Mouse (Mus musculus) liver, embryonic 14.5 days (tissue): ENCODE measurements around the gene Ess2. TPM values are rescaled to one million over a fixed set of nuclear protein-coding genes. Genes with fewer than 3 reads are reported as not detected.

Experiments
- ATAC-seq: fragments of 200-750 bp; cut with Nextera tagmentation; 2 replicates; pipeline ENCODE4 v1.8.0; 2017; ENCODE audit warnings: moderate number of reproducible peaks, mild to moderate bottlenecking, moderate library complexity; ENCODE audit not compliant: insufficient read depth
- DNase-seq, 3 experiments: peaks; one replicate each; pipeline ENCODE4 v3.0.0-alpha.2; 2012 to 2013; ENCODE audit warnings: low read depth in 3 of 3, low spot score in 3 of 3
- H3K27ac ChIP-seq: fragments of 300-500 bp; sonication (generic); 2 replicates; pipeline ENCODE4 v1.5.1; 2014; ENCODE audit warnings: moderate library complexity, mild to moderate bottlenecking, control low read depth, inconsistent platforms
- H3K27me3 ChIP-seq: fragments of 300-500 bp; sonication (generic); 2 replicates; pipeline ENCODE4 v1.6.1; 2014; ENCODE audit warnings: mild to moderate bottlenecking, low read length, moderate library complexity; ENCODE audit not compliant: control insufficient read depth, insufficient read depth
- H3K36me3 ChIP-seq: fragments of 300-500 bp; sonication (generic); replicated peaks from 2 replicates; pipeline ENCODE4 v1.6.1; 2014; ENCODE audit warnings: low read depth; ENCODE audit not compliant: control insufficient read depth, insufficient read depth
- H3K4me1 ChIP-seq, 2 experiments: fragments of 200-500 bp in 1 of 2; fragments of 300-500 bp in 1 of 2; sonication (generic) in 1 of 2; replicated peaks; 2 replicates each; pipeline ENCODE4 v1.6.1; 2012 to 2014; ENCODE audit warnings: antibody characterized with exemption in 1 of 2, inconsistent platforms in 1 of 2, low read length in 1 of 2; ENCODE audit not compliant: control insufficient read depth in 2 of 2, insufficient read depth in 2 of 2
- H3K4me2 ChIP-seq: fragments of 300-500 bp; sonication (generic); 2 replicates; pipeline ENCODE4 v1.6.1; 2014; ENCODE audit warnings: low read depth, mild to moderate bottlenecking, control low read depth, moderate library complexity
- H3K4me3 ChIP-seq, 2 experiments: fragments of 200-500 bp in 1 of 2; fragments of 300-500 bp in 1 of 2; sonication (generic) in 1 of 2; 2 replicates each; pipeline ENCODE4 v1.5.1; 2012 to 2014; ENCODE audit warnings: low read depth in 2 of 2, low read length in 2 of 2, mild to moderate bottlenecking in 2 of 2, control low read depth in 1 of 2, inconsistent platforms in 1 of 2, moderate library complexity in 1 of 2; ENCODE audit not compliant: insufficient read depth in 1 of 2
- H3K9ac ChIP-seq: fragments of 300-500 bp; sonication (generic); replicated peaks from 2 replicates; pipeline ENCODE4 v1.6.1; 2014; ENCODE audit warnings: mild to moderate bottlenecking, control low read depth, moderate library complexity
- H3K9me3 ChIP-seq: fragments of 300-500 bp; sonication (generic); 2 replicates; pipeline ENCODE4 v1.6.1; 2016; ENCODE audit warnings: low read length, mixed read lengths; ENCODE audit not compliant: control insufficient read depth
- CTCF ChIP-seq: IDR thresholded peaks from 2 replicates; pipeline ENCODE4 v1.5.1; 2016; ENCODE audit warnings: antibody characterized with exemption, low read depth, control low read depth
- EP300 ChIP-seq: IDR thresholded peaks from 2 replicates; pipeline ENCODE4 v1.6.1; 2016; ENCODE audit warnings: antibody characterized with exemption, low read depth
- WGBS: fragments of 180-500 bp; shearing (Covaris S2); extraction: QIAGEN DNeasy Blood & Tissue Kit; methylation state at CpG from one replicate; pipeline ENCODE4 v1.1.7; 2014; ENCODE audit not compliant: insufficient replicate concordance; 5-methylcytosine and 5-hydroxymethylcytosine counted together
- polyA plus RNA-seq, 2 experiments: library from polyadenylated mRNA; depleted of rRNA in 1 of 2; stranded (reverse) in 1 of 2; unstranded in 1 of 2; fragments of >200 nt; fragmentation: Nextera tagmentation in 1 of 2; extraction: Ambion mirVana in 1 of 2; gene quantifications; 2 replicates each; pipeline versions ENCODE4 v1.2.1 to v1.2.3; 2012 to 2014

The Ess2 gene
- polyA plus RNA-seq, 2 experiments = 6.8 to 7.5 TPM

- peak; percentile 93 to 95 (median 93) for DNase-seq
- Histone ChIP-seq H3K9ac (peak overlapping the region; percentile 93), H3K27ac (peak overlapping the region; percentile 87)
Measured at GRCm38 (mm10) chr16:17921325-17922162, 10.4 kb upstream of the Ess2 start.

GRCm38 (mm10) chr16:17920586-17920985 is 9.4 kb upstream of the Ess2 start:
- peaks cover 2% of the 10 kb centered on the region; the same call in 1 of the 2 replicates for H3K36me3 ChIP-seq
- peaks cover 9 to 16% of the 10 kb centered on the region in 2 experiments; a peak in 3 of 4 replicates for H3K4me1 ChIP-seq
- DNase-seq = no peak
- no peak for TF ChIP-seq CTCF
- no peak for TF ChIP-seq EP300
- H3K27me3 ChIP-seq = peaks cover 12% of the 10 kb centered on the region
- H3K4me2 ChIP-seq = peak overlapping the region; percentile 86
- ATAC-seq = no peak
- WGBS = 25% methylated on average over 20 of the region's 20 CpGs
- H3K27ac ChIP-seq = no peak overlapping the region
- no peak overlapping the region for H3K4me3 ChIP-seq
- H3K9me3 ChIP-seq = no peaks in the 10 kb centered on the region
- no peak overlapping the region for H3K9ac ChIP-seq

More at GRCm38 (mm10) chr16:17921325-17922162, 10.4 kb upstream of the Ess2 start:
- Histone ChIP-seq H3K4me1 (peaks cover 9 to 16% of the 10 kb centered on the region in 2 experiments; a peak in 3 of 4 replicates), H3K27me3 (peaks cover 2% of the 10 kb centered on the region), H3K4me3 (peak overlapping the region; percentile 87 to 92), H3K36me3 (peaks cover 7% of the 10 kb centered on the region; the same call in 1 of the 2 replicates), H3K4me2 (peak overlapping the region; percentile 86), H3K9me3 (no peaks in the 10 kb centered on the region)
- 1% methylated on average over 47 of the region's 47 CpGs for WGBS
- peak; percentile 89 for ATAC-seq
- TF ChIP-seq EP300 (peak; percentile 27; the same call in 1 of the 2 replicates), CTCF (peak; percentile 80)

- no peak for TF ChIP-seq CTCF
- TF ChIP-seq EP300 = no peak
- H3K4me3 ChIP-seq = peak within 1 kb of the TSS in 1 of 2 experiments; percentile 43; a peak in 3 of 4 replicates
- H3K9me3 ChIP-seq = no peaks in the 10 kb centered on the region
- H3K4me1 ChIP-seq = peaks cover 3 to 9% of the 10 kb centered on the region in 2 experiments; a peak in 2 of 4 replicates
- no peak within 1 kb of the TSS for H3K27ac ChIP-seq
- peaks cover 51% of the 10 kb centered on the region for H3K27me3 ChIP-seq
- peak within 1 kb of the TSS; percentile 57 for H3K4me2 ChIP-seq
- no peak for ATAC-seq
- no peak within 1 kb of the TSS for H3K9ac ChIP-seq
- no peaks in the 10 kb centered on the region for H3K36me3 ChIP-seq
- WGBS = 1% methylated on average over 105 of the region's 106 CpGs
- DNase-seq = no peak
Measured at GRCm38 (mm10) chr16:17914307-17915249, 3.4 kb upstream of the Ess2 start, which contains the start of gene Gsc2. TSS of gene Gsc2 (minus strand) at chr16:17915059.

GRCm38 (mm10) chr16:17898462-17898861 is 12.7 kb downstream of the Ess2 start, which contains the start of the genes Dgcr2 and Tssk2:
TSS of gene Dgcr2 (minus strand) at chr16:17898562.
TSS of gene Tssk2 (plus strand) at chr16:17898637.
- H3K4me1 ChIP-seq = no peaks in the 10 kb centered on the region
- H3K27ac ChIP-seq = no peak within 1 kb of the TSS
- H3K9ac ChIP-seq = no peak within 1 kb of the TSS
- DNase-seq = no peak
- 81% methylated on average over 14 of the region's 14 CpGs for WGBS
- no peaks in the 10 kb centered on the region for H3K9me3 ChIP-seq
- no peak for TF ChIP-seq CTCF
- TF ChIP-seq EP300 = no peak
- no peak within 1 kb of the TSS for H3K4me3 ChIP-seq
- H3K36me3 ChIP-seq = peaks cover 7% of the 10 kb centered on the region
- no peak within 1 kb of the TSS for H3K4me2 ChIP-seq
- ATAC-seq = no peak
- H3K27me3 ChIP-seq = no peaks in the 10 kb centered on the region
